Mouse (Mus musculus): ENCODE measurements around the gene Olfr1180. TPM values are rescaled to one million over a fixed set of nuclear protein-coding genes. Genes with fewer than 3 reads are reported as not detected.

Gene Olfr1180
- total RNA-seq (2023), result not detected

GRCm38 (mm10) chr2:88419051-88419450, at the start of gene Olfr1180:
TSS of gene Olfr1180 (minus strand) at chr2:88419151.

GRCm38 (mm10) chr2:88454567-88454966, 35.6 kb upstream of the Olfr1180 start, which contains the start of gene Olfr1183:
TSS of gene Olfr1183 (plus strand) at chr2:88454867.

GRCm38 (mm10) chr2:88449031-88449430, 30.1 kb upstream of the Olfr1180 start, which contains the start of gene Gm13757:
TSS of gene Gm13757 (minus strand) at chr2:88449131.

GRCm38 (mm10) chr2:88426071-88426470, 7.1 kb upstream of the Olfr1180 start, which contains the start of gene Olfr1181:
TSS of gene Olfr1181 (minus strand) at chr2:88426171.

GRCm38 (mm10) chr2:88406353-88406752, 12.6 kb downstream of the Olfr1180 start, which contains the start of gene Olfr1179:
TSS of gene Olfr1179 (minus strand) at chr2:88406453.

GRCm38 (mm10) chr2:88386762-88387161, 32.2 kb downstream of the Olfr1180 start, which contains the start of gene Olfr1178:
TSS of gene Olfr1178 (plus strand) at chr2:88387062.

Other genes starting within 250 kb of the Olfr1180 start
- gene Olfr1168, start 237.3 kb downstream of the Olfr1180 start, total RNA-seq (2023), result not detected
- gene Olfr1170, start 190.8 kb downstream of the Olfr1180 start, total RNA-seq (2023), result not detected
- gene Olfr1173, start 139.3 kb downstream of the Olfr1180 start, total RNA-seq (2023), result not detected
- not detected for gene Olfr1174-ps, start 104.0 kb downstream of the Olfr1180 start, total RNA-seq (2023)
- gene Olfr1175-ps, start 91.9 kb downstream of the Olfr1180 start, total RNA-seq (2023), result not detected
- gene Olfr1176, start 82.4 kb downstream of the Olfr1180 start, total RNA-seq (2023), result not detected
- not detected for gene Olfr1177-ps, start 72.7 kb downstream of the Olfr1180 start, total RNA-seq (2023)
- not detected for gene Olfr1178, start 32.1 kb downstream of the Olfr1180 start, total RNA-seq (2023)
- gene Olfr1179, start 12.7 kb downstream of the Olfr1180 start, total RNA-seq (2023), result not detected
- gene Olfr1181, start 7.0 kb upstream of the Olfr1180 start, total RNA-seq (2023), result not detected
- gene Gm13757, start 30.0 kb upstream of the Olfr1180 start, total RNA-seq (2023), result not detected
- not detected for gene Olfr1183, start 35.7 kb upstream of the Olfr1180 start, total RNA-seq (2023)
- gene Olfr1184, start 64.4 kb upstream of the Olfr1180 start, total RNA-seq (2023), result not detected
- gene Olfr1185-ps1, start 74.2 kb upstream of the Olfr1180 start, total RNA-seq (2023), result not detected
- not detected for gene Olfr1186, start 99.4 kb upstream of the Olfr1180 start, total RNA-seq (2023)
- gene Olfr1188, start 137.8 kb upstream of the Olfr1180 start, total RNA-seq (2023), result not detected
- gene Olfr1189, start 167.3 kb upstream of the Olfr1180 start, total RNA-seq (2023), result not detected
- gene Olfr1191-ps1, start 221.4 kb upstream of the Olfr1180 start, total RNA-seq (2023), result not detected
- gene Olfr1192-ps1, start 229.4 kb upstream of the Olfr1180 start, total RNA-seq (2023), result not detected

All from CD4-positive naive resting alpha-beta T cell, adult 76 days (primary cell).